Mouse (Mus musculus): ENCODE measurements at regions not wholly inside any gene's neighbourhood (a gene's known extent, or its start where the extent isn't known, plus 50 kb on each side); places are given as distances from the start of the nearest gene placed in this dataset.

- TF ChIP-seq POLR2A (IDR thresholded peaks at IDR 0.05; ENCODE audit: extremely low read depth, insufficient read depth, low read length) (no peak), CTCF (IDR thresholded peaks at IDR 0.05; ENCODE audit: low read depth, low read length) (no peak)
Measured at GRCm38 (mm10) chr9:47060757-47061156, 62.2 kb downstream of the Gm4791 start.
